Mouse (Mus musculus) liver, postnatal 0 days (tissue): ENCODE results near the gene Acta1. TPM values are rescaled to one million over a fixed set of nuclear protein-coding genes. Genes with fewer than 3 reads are reported as not detected.

ENCODE experiments used
- ATAC-seq: fragments of 200-750 bp; cut with Nextera tagmentation; 2 replicates; pipeline ENCODE4 v1.8.0; 2017; ENCODE audit warnings: mild to moderate bottlenecking, moderate library complexity
- DNase-seq: peaks from one replicate; pipeline ENCODE4 v3.0.0-alpha.2; 2016
- H3K27ac ChIP-seq: fragments of 300-500 bp; sonication (generic); 2 replicates; pipeline ENCODE4 v1.5.1; 2014; ENCODE audit warnings: antibody characterized with exemption, moderate library complexity, mild to moderate bottlenecking, low read depth
- H3K27me3 ChIP-seq: fragments of 300-500 bp; sonication (generic); 2 replicates; pipeline ENCODE4 v1.6.1; 2014; ENCODE audit warnings: low read length, control low read depth, mixed read lengths; ENCODE audit not compliant: insufficient read depth
- H3K36me3 ChIP-seq: fragments of 300-500 bp; sonication (generic); replicated peaks from 2 replicates; pipeline ENCODE4 v1.6.1; 2014; ENCODE audit warnings: mild to moderate bottlenecking, control low read depth, low read length, moderate library complexity, mixed read lengths; ENCODE audit not compliant: insufficient read depth
- H3K4me1 ChIP-seq: fragments of 300-500 bp; sonication (generic); 2 replicates; pipeline ENCODE4 v1.6.1; 2014; ENCODE audit warnings: antibody characterized with exemption, mild to moderate bottlenecking, control low read depth; ENCODE audit not compliant: insufficient read depth
- H3K4me2 ChIP-seq: fragments of 300-500 bp; sonication (generic); 2 replicates; pipeline ENCODE4 v1.6.1; 2014; ENCODE audit warnings: low read depth, mild to moderate bottlenecking, low read length, moderate library complexity, mixed read lengths
- H3K4me3 ChIP-seq: fragments of 300-500 bp; sonication (generic); 2 replicates; pipeline ENCODE4 v1.5.1; 2014; ENCODE audit warnings: low read depth, low read length
- H3K9ac ChIP-seq: fragments of 300-500 bp; sonication (generic); replicated peaks from 2 replicates; pipeline ENCODE4 v1.6.1; 2014; ENCODE audit warnings: mild to moderate bottlenecking, moderate library complexity
- H3K9me3 ChIP-seq: fragments of 300-500 bp; sonication (generic); 2 replicates; pipeline ENCODE4 v1.6.1; 2016; ENCODE audit warnings: mild to moderate bottlenecking, control low read depth, low read length, mixed read lengths
- CTCF ChIP-seq: sonication (generic); IDR thresholded peaks from 2 replicates; pipeline ENCODE4 v1.5.1; 2016; ENCODE audit warnings: antibody characterized with exemption, low read depth
- EP300 ChIP-seq: IDR thresholded peaks from 2 replicates; pipeline ENCODE4 v1.6.1; 2016; ENCODE audit warnings: antibody characterized with exemption, low read depth, mild to moderate bottlenecking
- WGBS: fragments of 180-500 bp; shearing (Covaris S2); extraction: QIAGEN DNeasy Blood & Tissue Kit; methylation state at CpG from one replicate; pipeline ENCODE4 v1.1.7; 2014; ENCODE audit not compliant: insufficient replicate concordance; 5-methylcytosine and 5-hydroxymethylcytosine counted together
- polyA plus RNA-seq: library from polyadenylated mRNA; unstranded; fragments of >200 nt; fragmentation: Nextera tagmentation; extraction: Ambion mirVana; gene quantifications from 2 replicates; pipeline ENCODE4 v1.2.1, GENCODE M21; 2015

Gene Acta1
- polyA plus RNA-seq, 1 experiment from 2014 or later, result 18.6 TPM

DNA sequence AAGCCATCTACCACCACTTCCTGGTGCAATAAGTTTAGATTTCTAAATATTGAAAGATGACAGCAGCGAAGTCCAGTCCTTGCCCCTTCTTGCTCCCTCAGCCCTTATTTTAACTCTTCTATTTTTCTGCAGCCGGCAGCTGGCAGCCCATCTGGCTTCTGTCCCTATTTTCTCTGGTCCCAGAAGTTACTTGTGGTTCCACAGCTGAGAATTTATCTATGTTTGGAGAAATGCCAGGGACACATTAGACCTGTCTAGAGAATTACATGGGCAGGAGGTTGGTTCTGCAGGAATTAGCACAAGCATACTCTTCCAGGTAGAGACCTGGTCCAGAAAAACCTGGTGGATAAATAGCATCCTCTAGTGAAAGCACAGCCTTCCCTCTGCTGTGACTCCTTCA, 16.7 kb downstream of the Acta1 start:
- no peak overlapping the region for H3K4me3 ChIP-seq
- no peaks in the 10 kb centered on the region for H3K9me3 ChIP-seq
- no peaks in the 10 kb centered on the region for H3K27me3 ChIP-seq
- DNase-seq (no peak), ATAC-seq (no peak)
- WGBS, result 55% methylated on average over 2 of the region's 2 CpGs
- no peak overlapping the region for H3K4me2 ChIP-seq
- no peak overlapping the region for H3K9ac ChIP-seq
- H3K4me1 ChIP-seq, result no peaks in the 10 kb centered on the region
- H3K27ac ChIP-seq, result no peak overlapping the region
- TF ChIP-seq EP300 (no peak), CTCF (no peak)
- no peaks in the 10 kb centered on the region for H3K36me3 ChIP-seq

- Histone ChIP-seq H3K4me3 (no peak overlapping the region), H3K4me2 (no peak overlapping the region), H3K9me3 (no peaks in the 10 kb centered on the region), H3K36me3 (no peaks in the 10 kb centered on the region), H3K27ac (no peak overlapping the region), H3K27me3 (no peaks in the 10 kb centered on the region), H3K9ac (no peak overlapping the region), H3K4me1 (no peaks in the 10 kb centered on the region)
- DNase-seq (no peak), ATAC-seq (no peak)
- no peak for TF ChIP-seq CTCF
- no peak for TF ChIP-seq EP300
- WGBS, result 81% methylated on average over 11 of the region's 11 CpGs
Observed at GRCm38 (mm10) chr8:123874324-123874723, 20.2 kb downstream of the Acta1 start.

GRCm38 (mm10) chr8:123873364-123873763, 21.2 kb downstream of the Acta1 start:
- H3K4me2 ChIP-seq, result no peak overlapping the region
- DNase-seq (no peak), ATAC-seq (no peak)
- H3K9me3 ChIP-seq, result no peaks in the 10 kb centered on the region
- TF ChIP-seq EP300, result no peak
- 73% methylated on average over 6 of the region's 6 CpGs for WGBS
- no peaks in the 10 kb centered on the region for H3K27me3 ChIP-seq
- H3K9ac ChIP-seq, result no peak overlapping the region
- H3K4me3 ChIP-seq, result no peak overlapping the region
- H3K27ac ChIP-seq, result no peak overlapping the region
- no peaks in the 10 kb centered on the region for H3K4me1 ChIP-seq
- no peaks in the 10 kb centered on the region for H3K36me3 ChIP-seq

DNA sequence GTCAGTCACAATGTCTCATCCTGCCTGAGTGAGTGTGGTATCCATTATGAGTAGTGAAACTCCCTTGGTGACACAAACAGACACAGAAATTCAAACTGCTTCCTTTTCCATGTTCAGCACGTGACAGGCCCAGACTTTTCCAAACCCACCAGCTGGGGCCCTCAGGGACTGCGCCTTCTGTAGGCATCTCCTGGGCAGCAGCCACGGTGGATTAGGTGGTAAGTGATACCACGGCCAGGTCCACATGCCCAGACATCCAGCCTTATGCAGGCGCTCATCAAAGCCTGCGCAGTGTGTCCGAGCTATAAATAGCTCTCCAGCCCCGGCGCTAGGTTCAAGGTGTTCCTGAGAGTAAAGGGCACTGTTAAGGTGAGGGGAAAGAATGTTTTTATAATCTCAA, 22.5 kb downstream of the Acta1 start:
- WGBS, result 71% methylated on average over 9 of the region's 9 CpGs
- H3K27me3 ChIP-seq, result no peaks in the 10 kb centered on the region
- ATAC-seq (no peak), DNase-seq (no peak)
- H3K36me3 ChIP-seq, result no peaks in the 10 kb centered on the region
- no peaks in the 10 kb centered on the region for H3K4me1 ChIP-seq
- H3K27ac ChIP-seq, result no peak overlapping the region
- no peaks in the 10 kb centered on the region for H3K9me3 ChIP-seq
- no peak overlapping the region for H3K9ac ChIP-seq
- TF ChIP-seq EP300 (no peak), CTCF (no peak)
- no peak overlapping the region for H3K4me3 ChIP-seq
- H3K4me2 ChIP-seq, result no peak overlapping the region

GRCm38 (mm10) chr8:123866971-123867370, 27.6 kb downstream of the Acta1 start:
- no peak overlapping the region for H3K4me3 ChIP-seq
- TF ChIP-seq EP300 (no peak), CTCF (no peak)
- WGBS, result 49% methylated on average over 5 of the region's 5 CpGs
- H3K36me3 ChIP-seq, result no peaks in the 10 kb centered on the region
- no peaks in the 10 kb centered on the region for H3K9me3 ChIP-seq
- no peaks in the 10 kb centered on the region for H3K4me1 ChIP-seq
- H3K27me3 ChIP-seq, result peaks cover 6% of the 10 kb centered on the region; the same call in 1 of the 2 replicates
- no peak overlapping the region for H3K27ac ChIP-seq
- no peak for DNase-seq
- no peak overlapping the region for H3K4me2 ChIP-seq
- no peak for ATAC-seq
- no peak overlapping the region for H3K9ac ChIP-seq

- Histone ChIP-seq H3K4me2 (no peak overlapping the region), H3K27me3 (peaks cover 11% of the 10 kb centered on the region)
- 70% methylated on average over 7 of the region's 7 CpGs for WGBS
Observed at GRCm38 (mm10) chr8:123865786-123866185, 28.8 kb downstream of the Acta1 start.

GRCm38 (mm10) chr8:123860386-123860785, 34.2 kb downstream of the Acta1 start:
- DNase-seq (no peak), ATAC-seq (no peak)
- Histone ChIP-seq H3K4me2 (no peak overlapping the region), H3K9me3 (no peaks in the 10 kb centered on the region), H3K36me3 (no peaks in the 10 kb centered on the region), H3K4me3 (peak overlapping the region; percentile 93; the same call in 1 of the 2 replicates), H3K27ac (no peak overlapping the region), H3K27me3 (peaks cover 19% of the 10 kb centered on the region), H3K9ac (no peak overlapping the region), H3K4me1 (0 out of 2 replicates have a peak, but pooled peaks cover 10% of the 10 kb centered on the region)
- no peak for TF ChIP-seq CTCF
- no peak for TF ChIP-seq EP300
- 52% methylated on average over 4 of the region's 4 CpGs for WGBS

More at GRCm38 (mm10) chr8:123865786-123866185, 28.8 kb downstream of the Acta1 start:
- Histone ChIP-seq H3K4me1 (no peaks in the 10 kb centered on the region), H3K9ac (no peak overlapping the region), H3K4me3 (no peak overlapping the region), H3K27ac (no peak overlapping the region), H3K9me3 (no peaks in the 10 kb centered on the region), H3K36me3 (no peaks in the 10 kb centered on the region)
- no peak for ATAC-seq
- no peak for DNase-seq
- TF ChIP-seq CTCF (no peak), EP300 (no peak)
